Mouse (Mus musculus): ENCODE measurements around the gene Spire2. TPM values are rescaled to one million over a fixed set of nuclear protein-coding genes. Genes with fewer than 3 reads are reported as not detected.
"Not testable (repeated sequence)": the region's sequence is repeated elsewhere in the genome, so short reads cannot be mapped to it uniquely, and the experiment has no call there.

The Spire2 gene
- total and polyA plus RNA-seq, 3 experiments: 0.12 to 0.33 TPM; not detected in 1

DNA sequence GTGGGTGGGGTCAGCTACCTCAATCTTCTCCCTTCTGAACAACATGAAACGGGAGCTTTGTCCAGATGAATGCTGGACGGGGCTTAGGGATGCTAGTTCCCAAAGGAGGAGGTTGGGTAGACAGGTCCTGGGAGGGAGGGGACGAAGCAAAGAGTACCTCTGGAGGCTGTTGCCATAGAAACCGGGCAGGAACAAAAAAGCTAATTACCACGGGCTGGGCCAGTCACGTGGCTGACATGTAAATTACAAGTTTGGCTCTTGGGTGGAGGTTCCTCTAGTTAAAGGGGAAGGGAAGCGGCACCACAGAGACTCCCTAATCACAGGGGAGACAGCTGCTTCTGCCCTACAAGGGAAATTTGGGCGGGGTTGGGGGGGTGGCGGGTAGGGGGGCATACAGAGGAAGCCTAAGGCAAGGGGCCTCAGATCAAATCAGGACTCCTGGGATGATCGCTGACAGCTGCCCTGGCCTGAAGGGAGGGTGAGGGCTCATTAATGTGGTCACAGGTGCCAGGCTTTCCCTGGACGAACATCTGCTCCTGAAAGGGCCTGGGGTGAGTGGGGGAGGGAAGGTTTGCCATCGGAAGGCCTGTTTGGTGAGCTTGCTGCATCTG lies 80.2 kb downstream of the Spire2 start:
- no peak overlapping the region for H3K4me3 ChIP-seq (ENCODE audit: low read depth, low read length)
- TF ChIP-seq CTCF (IDR thresholded peaks at IDR 0.05; ENCODE audit: low read depth, low read length): no peak
- no peaks in the 10 kb centered on the region for H3K36me3 ChIP-seq (replicated peaks)
- H3K27me3 ChIP-seq (ENCODE audit: insufficient read depth, low read length): peaks cover 59% of the 10 kb centered on the region
- peaks cover 71% of the 10 kb centered on the region for H3K4me1 ChIP-seq (ENCODE audit: insufficient read depth, low read depth, low read length)
- DNase-seq (ENCODE audit: low spot score) (peak; percentile 7), ATAC-seq (ENCODE audit: extremely low read depth, insufficient number of reproducible peaks, low FRiP score, poor library complexity, severe bottlenecking) (no peak)
- no peaks in the 10 kb centered on the region for H3K9me3 ChIP-seq (replicated peaks)

DNA sequence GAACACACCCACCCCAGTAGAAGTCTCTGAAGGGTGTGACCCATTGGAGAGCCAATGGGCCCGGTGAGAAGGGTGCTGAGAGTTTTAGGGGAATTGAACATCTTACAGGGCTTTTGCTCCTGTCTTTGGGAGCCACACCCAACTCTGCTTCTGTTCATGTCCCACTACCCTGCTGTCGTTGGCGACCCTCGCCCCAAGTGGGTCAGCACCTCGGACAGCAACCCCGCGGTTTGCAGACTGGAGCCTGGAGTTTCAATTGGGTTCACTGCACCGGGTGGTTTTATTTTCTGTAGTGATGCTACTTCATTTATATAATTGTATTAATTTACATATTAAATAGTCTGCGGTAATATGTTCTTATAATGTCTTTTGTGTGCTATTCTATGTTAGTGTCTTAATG lies 81.7 kb downstream of the Spire2 start:
- no peaks in the 10 kb centered on the region for H3K9me3 ChIP-seq (replicated peaks)
- H3K36me3 ChIP-seq (replicated peaks): no peaks in the 10 kb centered on the region
- no peak for TF ChIP-seq TAL1 (conservative IDR thresholded peaks at IDR 0.05; ENCODE audit: low read depth, low read length)
- no peak for TF ChIP-seq GATA2 (IDR thresholded peaks at IDR 0.05; ENCODE audit: borderline replicate concordance, low read depth, low read length)
- no peak for TF ChIP-seq POLR2AphosphoS5 (IDR thresholded peaks at IDR 0.05; ENCODE audit: insufficient replicate concordance, low read depth, low read length)
- TF ChIP-seq GATA1 (IDR thresholded peaks at IDR 0.05; ENCODE audit: borderline replicate concordance, low read length): no peak
- TF ChIP-seq CTCF (IDR thresholded peaks at IDR 0.05; ENCODE audit: low read depth, low read length): no peak
- ATAC-seq (ENCODE audit: extremely low read depth, insufficient number of reproducible peaks, low FRiP score, poor library complexity, severe bottlenecking) (no peak), DNase-seq (ENCODE audit: low spot score) (peak; percentile 7)
- H3K4me3 ChIP-seq (ENCODE audit: low read depth, low read length): no peak overlapping the region
- H3K27me3 ChIP-seq (ENCODE audit: insufficient read depth, low read length): peaks cover 46% of the 10 kb centered on the region
- H3K4me1 ChIP-seq (ENCODE audit: insufficient read depth, low read depth, low read length): peaks cover 56% of the 10 kb centered on the region

DNA sequence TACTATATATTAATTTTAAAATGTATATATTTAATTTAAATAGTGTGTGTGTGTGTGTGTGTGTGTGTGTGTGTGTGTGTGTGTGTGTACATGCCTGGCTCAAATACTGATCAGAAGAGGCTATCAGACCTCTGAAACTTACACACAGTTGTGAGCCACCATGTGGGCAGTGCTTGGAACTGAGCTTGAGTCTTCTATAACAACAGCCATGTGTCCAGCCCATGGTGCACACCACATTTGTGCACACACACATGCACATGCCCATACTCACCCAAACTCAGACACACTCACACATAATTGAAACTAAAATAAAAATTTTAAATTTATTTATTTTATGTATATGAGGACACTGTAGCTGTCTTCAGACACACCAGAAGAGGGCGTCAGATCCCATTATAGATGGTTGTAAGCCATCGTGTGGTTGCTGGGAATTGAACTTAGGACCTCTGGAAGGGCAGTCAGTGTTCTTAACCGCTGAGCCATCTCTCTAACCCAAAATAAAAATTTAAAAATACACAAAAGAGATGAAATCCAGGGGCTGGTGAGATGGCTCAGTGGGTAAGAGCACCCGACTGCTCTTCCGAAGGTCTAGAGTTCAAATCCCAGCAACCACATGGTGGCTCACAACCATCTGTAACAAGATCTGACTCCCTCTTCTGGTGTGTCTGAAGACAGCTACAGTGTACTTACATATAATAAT lies 82.6 kb downstream of the Spire2 start:
- H3K9me3 ChIP-seq (replicated peaks); H3K4me3 ChIP-seq (ENCODE audit: low read depth, low read length); H3K36me3 ChIP-seq (replicated peaks); DNase-seq (ENCODE audit: low spot score); ATAC-seq (ENCODE audit: extremely low read depth, insufficient number of reproducible peaks, low FRiP score, poor library complexity, severe bottlenecking): not testable (repeated sequence)
- Histone ChIP-seq H3K27me3 (ENCODE audit: insufficient read depth, low read length) (peaks cover 37% of the 10 kb centered on the region), H3K4me1 (ENCODE audit: insufficient read depth, low read depth, low read length) (peaks cover 47% of the 10 kb centered on the region)

DNA sequence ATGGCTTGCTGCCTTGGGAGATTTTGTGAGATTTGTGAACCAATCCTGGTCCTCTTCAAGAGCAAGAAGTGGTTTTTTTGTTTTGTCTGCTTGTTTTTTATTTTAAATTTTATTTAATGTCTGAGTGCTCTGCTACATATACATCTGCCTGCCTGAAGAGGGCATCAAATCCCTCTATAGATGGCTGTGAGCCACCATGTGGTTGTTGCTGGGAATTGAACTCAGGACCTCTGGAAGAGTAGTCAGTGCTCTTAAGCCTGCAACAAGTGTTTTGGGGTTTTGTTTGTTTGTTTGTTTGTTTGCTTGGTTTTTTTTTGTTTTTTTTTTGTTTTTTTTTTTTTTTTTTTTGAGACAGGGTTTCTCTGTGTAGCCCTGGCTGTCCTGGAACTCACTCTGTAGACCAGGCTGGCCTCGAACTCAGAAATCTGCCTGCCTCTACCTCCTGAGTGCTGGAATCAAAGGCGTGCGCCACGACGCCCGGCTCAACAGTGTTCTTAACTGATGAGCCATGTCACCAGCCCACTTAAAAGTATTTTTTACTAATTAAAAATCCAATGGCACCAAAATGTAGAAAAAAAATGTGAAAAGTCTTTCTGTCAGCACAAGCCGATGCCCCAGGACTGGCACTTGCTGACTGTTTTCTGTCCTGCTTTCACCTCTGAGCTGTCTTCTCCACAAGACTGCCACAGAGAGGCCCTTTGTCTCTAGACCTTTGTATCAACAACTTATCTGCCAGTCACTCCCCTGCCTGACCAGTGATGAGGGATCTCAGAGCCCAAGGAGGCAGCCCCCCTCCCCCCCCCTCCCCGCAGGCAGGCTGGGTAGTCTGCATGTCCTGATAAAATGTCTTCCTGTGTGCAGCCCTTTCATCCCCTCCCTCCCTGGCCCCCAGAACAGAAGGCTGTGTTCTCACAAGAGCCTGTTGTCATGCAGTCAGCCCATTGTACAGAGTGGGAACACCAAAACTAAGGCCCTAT lies 83.7 kb downstream of the Spire2 start:
- peaks cover 43% of the 10 kb centered on the region for H3K4me1 ChIP-seq (ENCODE audit: insufficient read depth, low read depth, low read length)
- TF ChIP-seq GATA1 (IDR thresholded peaks at IDR 0.05; ENCODE audit: borderline replicate concordance, low read length) (no peak), POLR2AphosphoS5 (IDR thresholded peaks at IDR 0.05; ENCODE audit: insufficient replicate concordance, low read depth, low read length) (no peak), TAL1 (conservative IDR thresholded peaks at IDR 0.05; ENCODE audit: low read depth, low read length) (no peak), GATA2 (IDR thresholded peaks at IDR 0.05; ENCODE audit: borderline replicate concordance, low read depth, low read length) (no peak), CTCF (IDR thresholded peaks at IDR 0.05; ENCODE audit: low read depth, low read length) (no peak; the same call in 1 of the 2 replicates)
- peak; percentile 64 for ATAC-seq (ENCODE audit: extremely low read depth, insufficient number of reproducible peaks, low FRiP score, poor library complexity, severe bottlenecking)
- H3K9me3 ChIP-seq (replicated peaks): no peaks in the 10 kb centered on the region
- peaks cover 35% of the 10 kb centered on the region for H3K27me3 ChIP-seq (ENCODE audit: insufficient read depth, low read length)
- DNase-seq (ENCODE audit: low spot score): peak; percentile 52
- no peaks in the 10 kb centered on the region for H3K36me3 ChIP-seq (replicated peaks)
- H3K4me3 ChIP-seq (ENCODE audit: low read depth, low read length): peak overlapping the region; percentile 20; the same call in 1 of the 2 replicates

DNA sequence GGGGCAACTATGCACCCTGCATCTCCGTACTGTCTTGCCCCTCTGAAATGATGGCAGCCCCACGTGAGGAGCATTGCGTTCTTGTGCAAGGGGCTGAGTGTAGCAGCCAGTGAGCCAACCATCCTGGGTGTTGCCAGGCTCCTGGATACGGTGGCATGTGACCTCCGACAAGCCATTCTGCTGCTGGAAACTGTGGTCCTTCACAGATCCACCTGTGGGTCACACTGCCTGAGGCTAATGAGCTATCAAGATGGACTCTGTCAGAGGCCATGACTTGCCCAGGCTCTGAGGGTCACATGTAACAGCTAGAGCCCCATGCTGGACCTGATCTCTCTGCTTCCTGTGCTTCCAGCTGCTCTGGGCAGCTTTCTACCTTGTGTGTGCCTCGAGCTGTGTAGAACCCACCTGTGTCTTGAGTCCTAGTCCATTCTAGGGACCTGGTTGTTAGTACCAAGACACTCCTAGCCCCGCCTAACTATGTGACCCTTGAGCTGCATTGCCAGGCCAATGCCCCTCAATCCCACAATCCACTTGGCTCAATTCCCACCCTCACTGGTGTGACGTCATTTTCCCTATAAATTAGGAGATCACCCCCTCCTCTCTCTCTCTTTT lies 84.5 kb downstream of the Spire2 start:
- Histone ChIP-seq H3K36me3 (replicated peaks) (no peaks in the 10 kb centered on the region), H3K9me3 (replicated peaks) (no peaks in the 10 kb centered on the region), H3K27me3 (ENCODE audit: insufficient read depth, low read length) (peaks cover 31% of the 10 kb centered on the region), H3K4me3 (ENCODE audit: low read depth, low read length) (peak overlapping the region; percentile 20; the same call in 1 of the 2 replicates), H3K4me1 (ENCODE audit: insufficient read depth, low read depth, low read length) (peaks cover 41% of the 10 kb centered on the region)
- ATAC-seq (ENCODE audit: extremely low read depth, insufficient number of reproducible peaks, low FRiP score, poor library complexity, severe bottlenecking) (no peak), DNase-seq (ENCODE audit: low spot score) (peak; percentile 0)
- no peak for TF ChIP-seq GATA1 (IDR thresholded peaks at IDR 0.05; ENCODE audit: borderline replicate concordance, low read length)
- no peak for TF ChIP-seq TAL1 (conservative IDR thresholded peaks at IDR 0.05; ENCODE audit: low read depth, low read length)
- TF ChIP-seq POLR2AphosphoS5 (IDR thresholded peaks at IDR 0.05; ENCODE audit: insufficient replicate concordance, low read depth, low read length): no peak
- no peak for TF ChIP-seq CTCF (IDR thresholded peaks at IDR 0.05; ENCODE audit: low read depth, low read length)
- TF ChIP-seq GATA2 (IDR thresholded peaks at IDR 0.05; ENCODE audit: borderline replicate concordance, low read depth, low read length): no peak

Other genes starting within 250 kb of the Spire2 start
- gene Rpl13, start 230.4 kb upstream of the Spire2 start, total RNA-seq (2014; fragmentation: Nextera tagmentation): 835 and 904 TPM in 2 replicates
- 3,495 and 3,523 TPM in 2 replicates for gene Rpl13, start 230.4 kb upstream of the Spire2 start, total RNA-seq (2017)
- 4,220 and 5,023 TPM in 2 replicates for gene Rpl13, start 230.4 kb upstream of the Spire2 start, polyA plus RNA-seq (2012)
- 3.1 and 4.3 TPM in 2 replicates for gene Cpne7, start 215.3 kb upstream of the Spire2 start, total RNA-seq (2014; fragmentation: Nextera tagmentation)
- 3.6 and 6.1 TPM in 2 replicates for gene Cpne7, start 215.3 kb upstream of the Spire2 start, total RNA-seq (2017)
- gene Cpne7, start 215.3 kb upstream of the Spire2 start, polyA plus RNA-seq (2012): 11.1 and 11.2 TPM in 2 replicates
- not detected in 2 replicates for gene Sult5a1, start 174.4 kb upstream of the Spire2 start, total RNA-seq (2014; fragmentation: Nextera tagmentation)
- gene Sult5a1, start 174.4 kb upstream of the Spire2 start, total RNA-seq (2017): 0.06 and 0.11 TPM in 2 replicates
- not detected in 2 replicates for gene Sult5a1, start 174.4 kb upstream of the Spire2 start, polyA plus RNA-seq (2012)
- not detected in 2 replicates for gene Dpep1, start 146.5 kb upstream of the Spire2 start, total RNA-seq (2014; fragmentation: Nextera tagmentation)
- gene Dpep1, start 146.5 kb upstream of the Spire2 start, total RNA-seq (2017): 0.06 and 0.11 TPM in 2 replicates
- not detected in 2 replicates for gene Dpep1, start 146.5 kb upstream of the Spire2 start, polyA plus RNA-seq (2012)
- 19.6 and 37.3 TPM in 2 replicates for gene Chmp1a, start 120.0 kb upstream of the Spire2 start, total RNA-seq (2014; fragmentation: Nextera tagmentation)
- gene Chmp1a, start 120.0 kb upstream of the Spire2 start, total RNA-seq (2017): 57.9 and 78.2 TPM in 2 replicates
- 32.7 and 35.9 TPM in 2 replicates for gene Chmp1a, start 120.0 kb upstream of the Spire2 start, polyA plus RNA-seq (2012)
- gene Spata33, start 119.9 kb upstream of the Spire2 start, total RNA-seq (2014; fragmentation: Nextera tagmentation): 0.30 and 3.5 TPM in 2 replicates
- 1.1 and 1.2 TPM in 2 replicates for gene Spata33, start 119.9 kb upstream of the Spire2 start, total RNA-seq (2017)
- gene Spata33, start 119.9 kb upstream of the Spire2 start, polyA plus RNA-seq (2012): 0.09 and 0.13 TPM in 2 replicates
- gene Cdk10, start 107.9 kb upstream of the Spire2 start, total RNA-seq (2014; fragmentation: Nextera tagmentation): 22.2 and 22.3 TPM in 2 replicates
- gene Cdk10, start 107.9 kb upstream of the Spire2 start, total RNA-seq (2017): 25.5 and 29.3 TPM in 2 replicates
- gene Cdk10, start 107.9 kb upstream of the Spire2 start, polyA plus RNA-seq (2012): 56.3 and 64.2 TPM in 2 replicates
- 3.4 and 6.8 TPM in 2 replicates for gene Spata2l, start 96.5 kb upstream of the Spire2 start, total RNA-seq (2014; fragmentation: Nextera tagmentation)
- gene Spata2l, start 96.5 kb upstream of the Spire2 start, total RNA-seq (2017): 2.2 and 3.7 TPM in 2 replicates
- 5.2 and 5.7 TPM in 2 replicates for gene Spata2l, start 96.5 kb upstream of the Spire2 start, polyA plus RNA-seq (2012)
- gene Zfp276, start 78.5 kb upstream of the Spire2 start, total RNA-seq (2014; fragmentation: Nextera tagmentation): 6.6 and 15.0 TPM in 2 replicates
- gene Zfp276, start 78.5 kb upstream of the Spire2 start, total RNA-seq (2017): 8.6 and 11.5 TPM in 2 replicates
- 6.8 and 7.1 TPM in 2 replicates for gene Zfp276, start 78.5 kb upstream of the Spire2 start, polyA plus RNA-seq (2012)
- 10.5 and 11.1 TPM in 2 replicates for gene Vps9d1, start 78.4 kb upstream of the Spire2 start, total RNA-seq (2014; fragmentation: Nextera tagmentation)
- 6.9 and 8.7 TPM in 2 replicates for gene Vps9d1, start 78.4 kb upstream of the Spire2 start, total RNA-seq (2017)
- 69.5 and 89.2 TPM in 2 replicates for gene Vps9d1, start 78.4 kb upstream of the Spire2 start, polyA plus RNA-seq (2012)
- gene Fanca, start 14.1 kb upstream of the Spire2 start, total RNA-seq (2014; fragmentation: Nextera tagmentation): 21.2 and 30.3 TPM in 2 replicates
- 26.2 and 26.3 TPM in 2 replicates for gene Fanca, start 14.1 kb upstream of the Spire2 start, total RNA-seq (2017)
- 48.7 and 50.9 TPM in 2 replicates for gene Fanca, start 14.1 kb upstream of the Spire2 start, polyA plus RNA-seq (2012)
- 123 and 130 TPM in 2 replicates for gene Tcf25, start 41.0 kb downstream of the Spire2 start, total RNA-seq (2014; fragmentation: Nextera tagmentation)
- gene Tcf25, start 41.0 kb downstream of the Spire2 start, total RNA-seq (2017): 125 and 133 TPM in 2 replicates
- gene Tcf25, start 41.0 kb downstream of the Spire2 start, polyA plus RNA-seq (2012): 84.3 and 91.6 TPM in 2 replicates
- gene Mc1r, start 74.4 kb downstream of the Spire2 start, total RNA-seq (2014; fragmentation: Nextera tagmentation): not detected in 2 replicates
- 0.12 and 0.27 TPM in 2 replicates for gene Mc1r, start 74.4 kb downstream of the Spire2 start, total RNA-seq (2017)
- gene Mc1r, start 74.4 kb downstream of the Spire2 start, polyA plus RNA-seq (2012): 0.01 and 0.02 TPM in 2 replicates
- not detected in 2 replicates for gene Tubb3, start 78.7 kb downstream of the Spire2 start, total RNA-seq (2014; fragmentation: Nextera tagmentation)
- 0.41 and 0.71 TPM in 2 replicates for gene Tubb3, start 78.7 kb downstream of the Spire2 start, total RNA-seq (2017)
- gene Tubb3, start 78.7 kb downstream of the Spire2 start, polyA plus RNA-seq (2012): 0.14 and 0.22 TPM in 2 replicates
- gene Def8, start 90.8 kb downstream of the Spire2 start, total RNA-seq (2014; fragmentation: Nextera tagmentation): 14.4 and 18.6 TPM in 2 replicates
- gene Def8, start 90.8 kb downstream of the Spire2 start, total RNA-seq (2017): 12.6 and 15.1 TPM in 2 replicates
- gene Def8, start 90.8 kb downstream of the Spire2 start, polyA plus RNA-seq (2012): 11.4 and 16.7 TPM in 2 replicates
- 18.2 and 24.7 TPM in 2 replicates for gene Afg3l1, start 145.2 kb downstream of the Spire2 start, total RNA-seq (2014; fragmentation: Nextera tagmentation)
- 14.2 and 20.5 TPM in 2 replicates for gene Afg3l1, start 145.2 kb downstream of the Spire2 start, total RNA-seq (2017)
- 24.9 and 29.6 TPM in 2 replicates for gene Afg3l1, start 145.2 kb downstream of the Spire2 start, polyA plus RNA-seq (2012)
- not detected in 2 replicates for gene Dbndd1, start 182.8 kb downstream of the Spire2 start, total RNA-seq (2014; fragmentation: Nextera tagmentation)
- 0.16 TPM in 1 of 2 replicates, not detected in the other for gene Dbndd1, start 182.8 kb downstream of the Spire2 start, total RNA-seq (2017)
- gene Dbndd1, start 182.8 kb downstream of the Spire2 start, polyA plus RNA-seq (2012): 0.04 TPM in 1 of 2 replicates, not detected in the other
- gene Gas8, start 186.1 kb downstream of the Spire2 start, total RNA-seq (2014; fragmentation: Nextera tagmentation): 4.2 and 4.6 TPM in 2 replicates
- gene Gas8, start 186.1 kb downstream of the Spire2 start, total RNA-seq (2017): 14.5 and 16.0 TPM in 2 replicates
- gene Gas8, start 186.1 kb downstream of the Spire2 start, polyA plus RNA-seq (2012): 11.5 and 11.8 TPM in 2 replicates